Mouse (Mus musculus) embryonic fibroblast, embryonic 13.5 days (primary cell): Measurements from ENCODE around the gene Gm11541.
"Not testable (repeated sequence)": the region's sequence is repeated elsewhere in the genome, so short reads cannot be mapped to it uniquely, and the experiment has no call there.

ENCODE experiments used
- CTCF ChIP-seq: IDR thresholded peaks from 2 replicates; pipeline ENCODE4 v1.5.1; 2011; ENCODE audit warnings: mild to moderate bottlenecking, control low read depth, low read length, moderate library complexity, borderline replicate concordance; ENCODE audit not compliant: insufficient read depth
- POLR2A ChIP-seq: IDR thresholded peaks from 2 replicates; pipeline ENCODE4 v1.6.1; 2011; ENCODE audit warnings: low read depth, mild to moderate bottlenecking, control low read depth, low read length, moderate library complexity

GRCm38 (mm10) chr11:94651241-94651640 lies 53.1 kb downstream of the Gm11541 start:
- not testable (repeated sequence) for TF ChIP-seq CTCF, POLR2A
